8 mouse cellular contexts compared by ENCODE assay signal in the genomic region with DNA sequence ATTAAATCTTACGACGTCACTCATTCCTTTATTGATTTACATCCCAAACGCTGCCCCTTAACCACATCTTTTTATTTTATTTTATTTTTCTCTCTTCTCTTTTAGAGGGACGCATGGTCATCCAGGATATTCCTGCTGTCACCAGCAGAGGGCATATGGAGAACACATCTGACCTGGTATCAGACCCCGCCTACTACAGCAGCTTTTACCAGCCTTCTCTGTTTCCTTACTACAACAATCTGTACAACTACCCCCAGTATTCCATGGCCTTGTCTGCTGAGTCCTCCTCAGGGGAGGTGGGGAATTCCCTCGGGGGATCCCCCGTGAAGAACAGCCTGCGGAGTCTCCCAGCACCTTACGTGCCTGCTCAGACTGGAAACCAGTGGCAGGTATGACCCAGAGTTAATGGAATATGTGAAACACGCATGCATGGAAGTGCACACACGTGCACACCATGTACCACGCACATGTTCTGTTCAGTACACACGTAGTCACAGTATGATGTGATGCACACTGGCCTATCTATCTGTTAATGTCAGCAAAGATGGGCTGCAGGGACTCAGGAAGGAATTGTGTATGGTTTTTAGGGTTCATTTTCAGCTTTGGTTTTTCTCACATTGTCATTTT. TPM values are rescaled to one million over a fixed set of nuclear protein-coding genes. Genes with fewer than 3 reads are reported as not detected.
DNase-seq lines count a peak whose midpoint lies in the region; ATAC-seq and TF ChIP-seq lines count a peak whose summit lies in the region.

No protein-coding gene starts in this region.

- 40% methylated on average over 13 of the region's 13 CpGs for WGBS in hindbrain, embryonic 12.5 days

- H3K9me3 ChIP-seq in hindbrain, embryonic 12.5 days (replicated peaks): no peaks in the 10 kb centered on the region

- ATAC-seq in hindbrain, embryonic 12.5 days (ENCODE audit: low FRiP score): 0 out of 2 replicates have a peak, but pooled peaks have one; percentile 58
- ATAC-seq in erythroblast, adult 5-6 weeks (replicated peaks; ENCODE audit: low FRiP score, poor library complexity, severe bottlenecking): no peak

- peak; percentile 58 for TF ChIP-seq CTCF in bone marrow macrophage, adult 2 months (IDR thresholded peaks at IDR 0.05; ENCODE audit: low read depth, low read length)

- H3K4me3 ChIP-seq in bone marrow macrophage, adult 2 months (ENCODE audit: insufficient read depth, low read length): no peak overlapping the region
- no peak overlapping the region for H3K4me3 ChIP-seq in hindbrain, embryonic 12.5 days

- no peak overlapping the region for H3K27ac ChIP-seq in bone marrow macrophage, adult 2 months (ENCODE audit: insufficient read depth, low read depth, low read length)
- no peak overlapping the region for H3K27ac ChIP-seq in hindbrain, embryonic 12.5 days

- no peaks in the 10 kb centered on the region for H3K4me1 ChIP-seq in bone marrow macrophage, adult 2 months (ENCODE audit: control insufficient read depth, insufficient read depth, low read length)
- H3K4me1 ChIP-seq in hindbrain, embryonic 12.5 days: no peaks in the 10 kb centered on the region

- H3K27me3 ChIP-seq in hindbrain, embryonic 12.5 days: no peaks in the 10 kb centered on the region

- TF ChIP-seq POLR2A in bone marrow macrophage, adult 2 months (IDR thresholded peaks at IDR 0.05; ENCODE audit: borderline replicate concordance, low read depth, low read length): no peak

- H3K9ac ChIP-seq in hindbrain, embryonic 12.5 days: no peak overlapping the region

- no peaks in the 10 kb centered on the region for H3K36me3 ChIP-seq in hindbrain, embryonic 12.5 days

- DNase-seq in Muller cell, postnatal 12 days (ENCODE audit: inconsistent ontology term): peak; percentile 32
- DNase-seq in fibroblast of lung, adult 2 months (ENCODE audit: low read depth): peak; percentile 14
- DNase-seq in layer of hippocampus, postnatal 10 days (ENCODE audit: low spot score in 2 of 2): peak; percentile 62 to 72
- peak; percentile 63 for DNase-seq in lung, postnatal 14 days
- DNase-seq in right cerebral cortex, postnatal 14 days: peak; percentile 30

- no peak overlapping the region for H3K4me2 ChIP-seq in hindbrain, embryonic 12.5 days (replicated peaks)

RNA-seq across cellular contexts. Expression of gene Dmrt1, which starts 40.4 kb away (rescaled TPM):
- polyA plus RNA-seq in bone marrow macrophage, adult 2 months (2012; ENCODE audit: insufficient read depth, insufficient read length, missing spikeins): not detected in 2 replicates
- polyA plus RNA-seq in hindbrain, embryonic 12.5 days (2016; fragmentation: Nextera tagmentation; extraction: Ambion mirVana): not detected in 2 replicates
- total RNA-seq in layer of hippocampus, postnatal 10 days (2021): not detected
- not detected in 2 replicates for total RNA-seq in erythroblast, adult 5-6 weeks (2015; ENCODE audit: low replicate concordance)
- not detected in 2 replicates for total RNA-seq in erythroblast, adult 5-6 weeks (2017; ENCODE audit: low replicate concordance)

Comparison
In these comparisons a context has a peak if more than half of its experiments do, and no peak if none do; other contexts are left out.
1. DNase-seq: peak in every context shown above with its lines; median percentile 67 in layer of hippocampus, postnatal 10 days; 63 in lung, postnatal 14 days; 32 in Muller cell, postnatal 12 days; 30 in right cerebral cortex, postnatal 14 days; 14 in fibroblast of lung, adult 2 months.